Mouse (Mus musculus): ENCODE measurements around the gene Nap1l1. TPM values are rescaled to one million over a fixed set of nuclear protein-coding genes. Genes with fewer than 3 reads are reported as not detected.

Gene Nap1l1
- total and polyA plus RNA-seq, 3 experiments: 196 to 1,342 (median 360) TPM

DNA sequence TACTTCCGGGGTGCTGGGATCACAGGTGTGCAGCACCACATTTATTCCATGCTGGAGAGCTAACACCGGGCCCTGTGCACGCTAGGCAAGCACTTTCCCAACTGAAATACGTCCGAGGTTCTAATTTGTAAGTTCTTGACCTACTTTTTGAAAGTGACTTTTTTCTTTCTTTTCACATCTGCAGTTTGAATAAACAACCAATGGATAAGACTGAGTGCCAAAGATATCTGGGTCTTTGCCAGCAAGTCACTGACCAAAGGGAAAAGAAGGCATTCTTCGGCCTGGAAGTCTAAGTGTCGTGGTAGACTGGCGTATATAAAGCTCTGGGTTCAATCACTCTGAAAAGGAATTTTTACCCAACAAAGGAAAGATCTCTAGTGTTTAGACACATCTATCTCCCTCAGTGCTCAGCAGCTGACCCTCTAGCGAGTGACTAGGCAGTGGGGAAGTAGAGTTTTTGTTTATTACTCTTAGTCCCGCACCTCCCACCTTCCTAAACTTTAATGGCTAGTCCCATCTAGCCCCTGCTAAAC lies 39.1 kb downstream of the Nap1l1 start:
- Histone ChIP-seq H3K9ac (ENCODE audit: insufficient read depth, low read depth) (no peak overlapping the region), H3K4me2 (ENCODE audit: insufficient read depth, low read depth, poor library complexity, severe bottlenecking) (no peak overlapping the region), H3K36me3 (replicated peaks in 1 of 2; ENCODE audit: control insufficient read depth in 1 of 2, insufficient read depth in 1 of 2, low read length in 1 of 2) (no peaks in the 10 kb centered on the region), H3K27me3 (replicated peaks) (no peaks in the 10 kb centered on the region), H3K4me1 (ENCODE audit: control insufficient read depth in 1 of 2, insufficient read depth in 2 of 2) (peaks cover 11 to 46% of the 10 kb centered on the region in 2 experiments), H3K4me3 (replicated peaks in 1 of 3; ENCODE audit: low read depth in 2 of 3, low read length in 2 of 3, poor library complexity in 1 of 3) (no peak overlapping the region), H3K79me2 (replicated peaks; ENCODE audit: control insufficient read depth, extremely low read depth, insufficient read depth, poor library complexity, severe bottlenecking) (peaks cover 9% of the 10 kb centered on the region), H3K27ac (ENCODE audit: insufficient read depth, low read depth) (no peak overlapping the region), H3K9me3 (replicated peaks; ENCODE audit: low read length) (no peaks in the 10 kb centered on the region)
- in situ Hi-C loops (cut with MboI; ENCODE audit: low pct_ligation_motif_present, low pct_unique_long_range_greater_than_20kb, low sequenced_read_pairs): loop anchor here (25.0 kb wide), 2 partner anchors 125 to 225 kb away; no protein-coding TSS in a partner anchor
- no peak for DNase-seq (ENCODE audit: extremely low read depth)
- no peak for TF ChIP-seq E2F4 (IDR thresholded peaks at IDR 0.05; ENCODE audit: insufficient replicate concordance, low read depth, low read length)
- TF ChIP-seq RCOR1 (conservative IDR thresholded peaks at IDR 0.05; ENCODE audit: low read depth, low read length): no peak
- no peak for TF ChIP-seq USF2 (conservative IDR thresholded peaks at IDR 0.05; ENCODE audit: low read depth, low read length)
- TF ChIP-seq MEF2A (IDR thresholded peaks at IDR 0.05; ENCODE audit: borderline replicate concordance, low read depth, low read length): no peak
- TF ChIP-seq TCF12 (IDR thresholded peaks at IDR 0.05; ENCODE audit: low read depth, low read length): no peak
- TF ChIP-seq MAX (IDR thresholded peaks at IDR 0.05; ENCODE audit: low read length): no peak
- TF ChIP-seq USF1 (IDR thresholded peaks at IDR 0.05; ENCODE audit: low read depth, low read length): no peak
- no peak for TF ChIP-seq SIN3A (IDR thresholded peaks at IDR 0.05; ENCODE audit: low read length)
- no peak for TF ChIP-seq ELF1 (IDR thresholded peaks at IDR 0.05; ENCODE audit: low read depth, low read length)
- no peak for TF ChIP-seq MAZ (IDR thresholded peaks at IDR 0.05; ENCODE audit: low read depth, low read length)
- TF ChIP-seq TBP (conservative IDR thresholded peaks at IDR 0.05; ENCODE audit: low read depth, low read length): no peak
- no peak for TF ChIP-seq IRF4 (IDR thresholded peaks at IDR 0.05; ENCODE audit: low read depth, low read length)
- no peak for TF ChIP-seq NRF1 (IDR thresholded peaks at IDR 0.05; ENCODE audit: low read depth, low read length)
- TF ChIP-seq CHD1 (IDR thresholded peaks at IDR 0.05; ENCODE audit: low read depth, low read length): no peak
- TF ChIP-seq EP300 (IDR thresholded peaks at IDR 0.05; ENCODE audit: low read length): no peak
- no peak for TF ChIP-seq ETS1 (conservative IDR thresholded peaks at IDR 0.05; ENCODE audit: low read depth, low read length)
- no peak for TF ChIP-seq ZNF384 (IDR thresholded peaks at IDR 0.05; ENCODE audit: low read depth, low read length)
- TF ChIP-seq CHD2 (IDR thresholded peaks at IDR 0.05; ENCODE audit: low read length): no peak
- dilution Hi-C loops (cut with MboI; ENCODE audit: extremely low pct_ligation_motif_present, extremely low pct_unique_long_range_greater_than_20kb, low sequenced_read_pairs): no loop called here

DNA sequence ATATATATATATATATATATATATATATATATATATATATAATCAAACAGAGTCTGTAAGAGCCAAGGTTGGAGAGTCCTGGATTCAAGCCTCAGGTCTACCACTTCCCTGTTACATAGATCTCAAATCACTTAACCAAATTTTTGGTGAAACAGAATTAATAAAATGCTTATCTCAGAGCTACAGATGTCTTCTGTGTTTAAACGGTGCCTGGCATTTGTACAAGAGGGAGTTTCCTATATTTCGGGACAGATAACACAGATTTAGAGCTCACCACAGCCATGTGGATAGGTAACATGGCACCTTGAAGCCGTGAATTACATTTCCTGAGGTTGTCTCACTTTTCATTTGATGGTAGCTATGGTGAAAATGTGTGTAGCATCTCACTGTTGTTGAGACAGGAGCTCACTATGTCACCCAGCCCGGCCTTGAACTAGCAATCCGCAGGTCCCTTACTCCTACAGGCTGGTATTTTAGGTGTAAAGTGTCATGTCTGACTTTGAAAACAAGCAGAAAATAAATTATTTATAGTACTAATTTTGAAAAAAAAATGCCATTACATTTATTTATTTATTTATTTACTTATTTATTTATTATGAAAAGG lies 41.4 kb downstream of the Nap1l1 start:
- in situ Hi-C loops (cut with MboI; ENCODE audit: low pct_ligation_motif_present, low pct_unique_long_range_greater_than_20kb, low sequenced_read_pairs) (loop anchor here (25.0 kb wide), 2 partner anchors 123 to 223 kb away; no protein-coding TSS in a partner anchor), dilution Hi-C loops (cut with MboI; ENCODE audit: extremely low pct_ligation_motif_present, extremely low pct_unique_long_range_greater_than_20kb, low sequenced_read_pairs) (no loop called here)
- Histone ChIP-seq H3K9me3 (replicated peaks; ENCODE audit: low read length) (no peaks in the 10 kb centered on the region), H3K4me3 (replicated peaks in 1 of 3; ENCODE audit: low read depth in 2 of 3, low read length in 2 of 3, poor library complexity in 1 of 3) (no peak overlapping the region), H3K27ac (ENCODE audit: insufficient read depth, low read depth) (no peak overlapping the region), H3K27me3 (replicated peaks) (no peaks in the 10 kb centered on the region), H3K79me2 (replicated peaks; ENCODE audit: control insufficient read depth, extremely low read depth, insufficient read depth, poor library complexity, severe bottlenecking) (no peaks in the 10 kb centered on the region), H3K9ac (ENCODE audit: insufficient read depth, low read depth) (no peak overlapping the region), H3K4me2 (ENCODE audit: insufficient read depth, low read depth, poor library complexity, severe bottlenecking) (no peak overlapping the region), H3K36me3 (replicated peaks in 1 of 2; ENCODE audit: control insufficient read depth in 1 of 2, insufficient read depth in 1 of 2, low read length in 1 of 2) (no peaks in the 10 kb centered on the region), H3K4me1 (ENCODE audit: control insufficient read depth in 1 of 2, insufficient read depth in 2 of 2) (peaks cover 15 to 56% of the 10 kb centered on the region in 2 experiments)
- no peak for TF ChIP-seq USF1 (IDR thresholded peaks at IDR 0.05; ENCODE audit: low read depth, low read length)
- TF ChIP-seq BHLHE40 (IDR thresholded peaks at IDR 0.05; ENCODE audit: low read depth, low read length): no peak
- DNase-seq (ENCODE audit: extremely low read depth): no peak
